Mouse (Mus musculus) adrenal gland, postnatal 14 days (tissue): ENCODE data around the gene Gm14137. TPM values are rescaled to one million over a fixed set of nuclear protein-coding genes. Genes with fewer than 3 reads are reported as not detected.

Experiments used
- DNase-seq: peaks from one replicate; pipeline ENCODE4 v3.0.0; 2021; ENCODE audit warnings: mixed read lengths
- long read RNA-seq, 2 experiments: library from polyadenylated mRNA; stranded (forward); transcript quantifications; one replicate each; pipeline ENCODE4 v2.0.0; 2021
- total RNA-seq: library from RNA; stranded (reverse); gene quantifications from 2 replicates; pipeline ENCODE4 v1.2.3, GENCODE M21; 2021

The Gm14137 gene
- 0.23 and 0.26 TPM in 2 replicates for total RNA-seq
- long read RNA-seq, experiment 1, partial matches to known transcripts: 0 of 1 reads
- long read RNA-seq, experiment 1, other reads (novel, unspliced or antisense): 0 of 1 reads
- long read RNA-seq, experiment 2: 0 reads

DNA sequence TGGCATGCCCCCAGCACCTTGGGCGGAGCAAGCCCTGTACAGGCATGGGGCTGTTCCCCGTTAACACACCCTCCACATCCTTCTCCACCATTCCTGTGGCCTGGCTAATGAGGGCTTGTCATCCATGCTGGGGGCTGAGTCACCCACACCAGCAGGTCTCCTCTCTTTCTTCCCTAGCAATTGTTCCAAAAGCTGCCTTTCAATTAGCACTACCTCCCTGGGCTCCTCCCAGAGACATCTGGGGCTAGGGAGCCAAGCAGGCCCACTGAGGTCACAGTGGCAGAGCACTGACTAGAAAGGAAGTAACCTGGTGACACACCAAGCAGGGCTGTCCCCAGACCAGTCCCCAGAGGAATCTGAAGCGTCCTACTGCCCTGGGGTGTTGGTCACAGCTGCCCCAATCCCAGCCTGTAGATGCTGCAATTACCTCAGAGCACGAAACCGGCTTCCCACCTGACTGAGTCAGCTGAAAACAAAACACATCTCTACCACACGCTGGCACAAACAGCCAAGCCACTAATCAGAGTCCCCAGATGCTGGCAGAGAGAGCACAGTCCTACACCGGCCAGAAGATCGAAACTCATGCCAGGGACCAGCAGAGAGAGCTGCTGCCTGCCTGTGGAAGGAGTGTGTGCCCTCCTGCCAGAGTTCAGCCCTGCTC is at the start of gene Gm14137:
TSS of gene Gm14137 (plus strand) at position 519 of the 661 bp plus-strand sequence.
- DNase-seq: peak; percentile 26

DNA sequence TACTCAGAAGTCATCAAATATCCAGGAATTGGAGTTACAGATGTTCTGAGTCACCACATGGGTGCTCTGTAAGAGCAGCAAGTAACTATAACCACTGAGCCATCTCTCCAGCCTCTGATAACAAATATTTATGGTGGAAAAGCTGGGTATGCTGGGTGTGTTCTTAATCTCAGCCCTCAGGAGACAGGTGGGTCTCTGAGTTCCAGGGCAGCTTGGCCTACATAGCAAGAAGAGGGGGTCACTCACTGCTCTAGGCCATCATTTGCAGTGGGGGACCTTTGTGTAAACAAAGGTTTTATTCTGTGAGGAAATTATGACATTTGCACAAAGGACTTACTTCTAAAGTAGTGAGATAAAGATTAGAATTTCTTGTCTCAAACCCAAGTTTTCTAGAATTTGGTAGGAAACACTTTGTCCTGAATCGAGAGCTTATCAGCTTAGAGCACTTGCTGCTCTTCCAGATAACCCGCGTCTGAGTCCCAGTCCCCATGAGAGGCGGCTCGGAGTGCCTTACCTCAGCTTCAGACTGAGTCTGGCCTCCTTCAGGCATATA is 37.9 kb upstream of the Gm14137 start:
- no peak for DNase-seq

DNA sequence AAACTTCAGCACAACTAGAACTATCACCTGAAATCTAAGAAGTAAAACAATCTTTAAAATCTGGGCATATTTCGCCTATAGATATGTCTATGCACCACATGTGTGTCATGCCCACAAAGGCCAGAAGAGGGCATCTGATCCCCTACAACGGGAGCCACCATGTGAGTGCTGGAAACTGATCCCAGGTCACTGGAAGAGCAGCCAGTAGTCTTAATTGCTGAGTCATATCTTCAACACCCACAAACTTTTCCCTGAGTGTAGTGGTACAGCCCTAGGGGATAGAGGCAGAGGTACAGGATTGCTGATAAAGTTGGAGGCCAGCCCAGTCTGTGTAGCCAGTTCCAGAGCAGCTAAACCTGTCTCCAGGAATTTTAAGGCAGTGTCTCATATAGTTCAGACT is 29.1 kb upstream of the Gm14137 start:
- DNase-seq: peak; percentile 25

DNA sequence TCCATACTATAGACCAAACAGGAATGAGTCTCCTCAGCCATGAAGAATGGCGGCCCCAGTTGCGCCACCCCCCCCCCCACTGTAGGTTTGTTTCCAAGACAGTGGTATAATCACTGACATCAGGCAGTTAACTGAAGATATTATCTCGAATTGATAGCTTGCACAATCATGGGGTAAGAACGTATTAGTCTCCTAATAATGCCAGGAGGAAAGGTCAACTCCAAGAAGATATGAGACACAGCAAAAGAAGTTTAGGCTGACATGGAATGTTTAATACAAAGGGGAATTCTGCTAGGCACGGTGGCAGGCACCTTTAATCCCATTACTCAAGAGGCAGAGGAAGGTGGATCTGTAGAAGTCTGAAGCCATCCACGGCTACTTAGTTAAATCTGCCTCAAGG is 27.9 kb upstream of the Gm14137 start:
- DNase-seq: no peak

DNA sequence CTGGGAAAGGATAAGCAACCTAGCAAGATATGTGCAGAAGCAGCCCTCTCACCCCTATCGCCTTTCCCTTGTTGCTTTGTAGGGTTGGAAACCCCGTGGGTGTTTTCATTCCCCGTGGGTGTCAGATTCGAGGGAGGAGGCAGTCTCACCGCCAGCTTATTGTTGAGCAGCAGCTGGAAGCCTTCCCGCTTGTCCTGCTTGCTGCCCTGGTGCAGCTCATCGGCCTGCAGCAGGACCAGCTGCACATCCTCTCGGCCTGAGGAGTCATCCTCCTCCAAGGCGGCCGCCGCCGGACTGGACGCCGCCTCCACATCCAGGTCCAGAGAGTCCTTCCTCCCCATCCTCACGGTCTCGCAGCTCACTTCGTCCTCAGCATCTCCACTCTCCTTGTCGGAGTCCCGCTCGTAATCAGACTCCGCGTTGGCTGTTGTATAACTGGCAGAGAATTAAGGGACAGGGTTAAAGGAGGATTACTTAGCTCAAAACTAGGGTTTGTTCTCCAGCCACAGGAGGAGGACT is 27.1 kb upstream of the Gm14137 start:
- no peak for DNase-seq

DNA sequence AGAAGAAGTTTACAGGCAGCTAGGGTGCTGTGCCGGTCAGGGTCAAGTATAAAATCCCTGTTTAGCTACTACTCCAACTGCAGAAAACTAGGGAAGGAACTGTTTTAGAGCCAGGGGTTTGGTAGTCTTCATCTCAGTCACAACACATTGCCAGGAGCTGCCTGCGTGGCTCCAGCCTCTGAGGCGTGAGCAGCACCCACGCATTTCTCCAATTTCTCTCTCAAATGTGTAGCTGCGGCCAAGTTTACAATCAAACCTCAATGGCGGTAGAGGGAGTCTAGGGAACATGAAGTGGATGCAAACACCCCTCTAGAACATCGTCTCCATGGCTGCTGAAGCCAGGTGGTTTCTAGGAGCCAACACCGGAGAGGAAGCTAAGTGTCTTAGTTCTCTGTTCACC is 26.5 kb upstream of the Gm14137 start:
- DNase-seq: no peak

DNA sequence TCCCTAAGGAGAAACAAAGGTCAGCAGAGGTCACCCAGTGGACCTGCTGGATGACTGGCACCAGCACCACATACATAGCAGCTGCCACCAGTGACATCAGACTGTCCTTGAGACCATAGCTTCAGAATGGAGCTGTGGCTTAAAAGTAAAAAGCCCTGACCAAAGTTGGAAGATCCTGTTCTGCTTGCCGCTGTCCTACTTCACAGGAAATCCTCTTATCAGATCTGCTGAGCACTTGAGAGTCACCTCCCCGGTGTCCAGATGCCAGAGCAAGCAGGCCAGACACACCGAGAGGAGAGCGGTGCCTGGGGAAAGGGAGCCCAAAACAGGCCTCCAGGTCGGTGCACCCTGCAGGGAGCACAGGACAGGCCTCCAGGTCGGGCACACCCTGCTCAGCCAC is 22.1 kb upstream of the Gm14137 start:
- peak; percentile 23 for DNase-seq

DNA sequence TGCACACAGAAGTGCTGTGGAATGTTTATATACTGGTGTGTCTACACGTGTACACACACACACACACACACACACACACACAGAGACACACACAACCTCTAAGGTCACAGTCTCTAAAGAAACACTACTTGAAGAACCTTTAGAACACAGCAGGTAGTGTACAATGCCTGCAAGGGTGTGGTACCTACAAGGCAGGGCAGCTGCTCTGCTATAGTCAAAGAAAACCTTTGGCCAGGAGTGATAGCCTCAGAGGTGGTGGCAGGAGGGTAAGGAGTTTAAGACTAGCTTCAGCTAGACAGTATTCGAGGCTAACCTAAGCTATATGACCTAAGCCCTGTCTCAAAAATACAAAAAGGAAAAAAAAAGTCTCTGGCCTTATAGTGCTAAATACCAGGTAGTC is 19.6 kb upstream of the Gm14137 start:
- no peak for DNase-seq

DNA sequence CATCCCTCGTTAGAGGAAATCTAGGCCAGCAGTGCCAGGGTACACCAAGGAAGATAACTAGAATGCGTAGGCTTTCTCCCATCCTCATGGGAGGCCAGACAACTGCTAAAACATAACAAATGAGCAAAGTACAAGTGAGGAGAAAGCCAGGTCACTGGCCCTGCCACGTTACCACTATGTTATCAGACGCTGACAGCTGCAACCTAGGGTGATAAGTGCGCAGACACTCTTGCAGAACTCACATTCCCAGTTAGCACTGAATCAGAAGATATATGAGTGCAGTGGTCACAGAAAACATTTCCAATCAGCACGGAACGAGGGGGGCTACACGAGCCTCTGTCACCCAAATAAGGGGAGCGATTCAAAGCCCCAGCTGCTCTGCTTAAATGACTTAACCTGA is 18.9 kb upstream of the Gm14137 start:
- DNase-seq: no peak

DNA sequence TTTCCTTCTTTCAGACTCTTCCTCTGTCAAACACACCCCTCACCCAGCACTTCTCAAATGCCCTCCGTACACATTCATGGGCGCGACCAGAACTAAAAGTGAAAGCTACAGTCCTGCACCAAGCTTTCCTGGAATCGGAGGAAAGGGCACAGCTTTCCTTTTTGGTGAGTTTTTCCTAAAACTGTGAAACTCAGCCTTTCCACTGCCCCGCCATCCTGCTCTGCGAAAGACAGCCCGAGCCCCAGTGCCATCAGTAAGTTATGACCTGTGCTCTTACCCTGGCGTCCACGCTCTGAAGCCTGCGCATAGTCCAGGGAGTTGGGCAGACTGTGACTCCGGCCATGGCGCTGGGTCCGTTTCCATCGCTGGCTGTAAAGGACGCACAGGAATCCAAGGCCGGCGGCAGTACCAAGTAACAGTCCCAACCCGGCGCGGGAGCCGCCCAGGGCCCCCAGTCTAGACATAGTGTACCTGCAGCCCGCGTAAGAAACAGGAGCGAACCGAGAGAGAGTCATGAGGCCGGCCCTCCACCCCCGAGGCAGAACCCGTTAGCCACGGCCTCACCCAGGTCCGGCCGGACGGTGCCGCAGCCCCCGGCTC is 18.1 kb upstream of the Gm14137 start:
- DNase-seq: peak; percentile 61

DNA sequence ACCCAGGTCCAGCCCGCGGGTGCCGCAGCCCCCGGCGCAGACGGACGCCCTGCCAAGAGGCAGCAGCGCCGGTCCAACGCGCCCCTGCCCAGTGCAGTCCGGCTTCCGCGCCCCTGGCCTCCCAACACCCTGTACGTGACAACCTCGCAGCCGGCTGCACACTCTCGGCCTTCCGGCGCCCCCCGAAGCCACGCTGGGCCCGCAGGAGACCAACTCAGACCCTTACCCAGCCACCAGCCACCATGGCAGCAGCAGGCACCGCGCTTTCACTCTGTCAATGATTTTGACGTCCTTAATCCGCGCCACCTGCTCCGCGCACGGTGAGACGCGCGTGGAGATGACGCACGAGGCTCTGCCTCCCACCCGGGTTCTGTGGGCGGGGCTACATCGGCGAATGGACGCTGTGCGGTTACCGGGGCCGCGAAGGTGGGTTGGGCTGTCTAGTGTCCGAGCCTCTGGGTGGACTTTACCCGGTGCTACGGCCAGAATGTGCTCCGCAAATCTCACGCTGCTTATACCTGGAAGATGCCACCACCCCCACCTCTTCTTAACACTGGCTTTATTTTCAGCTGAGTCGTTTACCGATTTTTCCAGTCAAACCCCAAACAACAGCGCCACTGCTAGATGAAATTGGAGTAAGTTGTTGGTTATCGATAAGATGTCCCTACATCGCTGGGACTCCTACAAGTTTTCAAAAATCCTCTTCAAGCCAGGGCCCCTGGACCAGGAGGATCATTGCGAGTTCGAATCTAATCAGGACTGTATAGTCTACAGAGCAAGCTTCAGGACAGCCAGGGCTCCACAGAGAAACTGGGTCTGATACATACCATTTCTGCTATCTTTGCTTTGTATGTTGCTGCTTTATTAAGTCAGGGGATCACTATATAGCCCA is 17.4 kb upstream of the Gm14137 start, which contains the start of gene Rmdn3:
TSS of gene Rmdn3 (minus strand) at position 354 of the 892 bp plus-strand sequence.
- peak; percentile 97 for DNase-seq

DNA sequence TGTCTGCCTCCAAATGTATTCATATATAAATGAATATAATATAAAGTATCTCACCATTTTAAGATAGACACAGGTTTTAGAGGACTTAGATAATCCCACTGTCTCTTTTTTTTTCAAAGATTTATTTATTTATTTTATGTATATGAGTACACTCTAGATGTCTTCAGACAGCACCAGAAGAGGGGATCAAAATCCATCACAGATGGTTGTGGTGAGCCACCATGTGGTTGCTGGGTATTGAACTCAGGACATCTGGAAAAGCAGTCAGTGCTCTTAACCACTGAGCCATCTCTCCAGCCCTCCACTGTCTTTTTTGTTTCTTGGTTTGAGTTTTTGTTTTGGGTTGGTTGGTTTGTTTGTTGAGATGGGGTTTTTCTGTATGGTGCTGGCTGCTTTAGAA is 16.5 kb upstream of the Gm14137 start:
- DNase-seq: no peak

DNA sequence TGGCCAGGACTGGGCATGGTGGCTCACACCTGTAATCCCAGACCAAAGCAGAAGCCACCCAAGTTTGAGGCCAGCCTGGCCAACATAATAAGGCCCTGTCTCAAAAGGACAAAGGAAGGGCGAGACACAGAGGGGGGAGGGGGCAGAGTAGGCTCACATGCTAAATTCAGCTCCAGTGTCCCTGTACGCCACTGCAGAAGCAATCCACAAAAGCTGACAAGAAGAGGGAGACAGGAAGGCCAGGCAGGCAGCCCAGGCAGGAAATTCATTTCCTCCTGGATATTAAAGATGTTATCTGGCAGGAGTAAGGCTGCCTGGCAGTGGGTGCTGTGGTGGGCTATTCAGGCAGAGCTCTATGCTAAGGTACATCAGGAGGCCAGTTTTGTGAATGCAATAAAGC is 13.1 kb upstream of the Gm14137 start:
- DNase-seq: peak; percentile 57

DNA sequence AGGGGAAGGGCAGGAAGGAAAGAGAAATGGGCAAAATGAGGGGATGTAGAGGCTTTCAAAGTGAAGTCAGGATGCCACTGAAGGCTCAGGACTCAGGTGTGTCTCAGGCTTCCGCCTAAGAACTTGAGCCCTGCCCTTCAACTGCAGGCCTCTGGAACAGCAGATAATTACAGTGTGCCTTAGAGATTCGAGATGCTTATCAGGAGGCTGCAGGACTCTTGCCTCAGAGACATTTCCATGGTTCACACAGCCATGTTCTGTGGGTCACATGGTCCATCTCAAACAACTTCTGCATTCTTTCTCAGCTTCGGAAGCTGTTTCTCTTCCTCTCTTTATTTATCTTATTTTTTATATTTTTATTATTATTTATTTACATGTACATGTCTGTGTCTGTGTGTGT is 11.2 kb upstream of the Gm14137 start:
- DNase-seq: no peak

DNA sequence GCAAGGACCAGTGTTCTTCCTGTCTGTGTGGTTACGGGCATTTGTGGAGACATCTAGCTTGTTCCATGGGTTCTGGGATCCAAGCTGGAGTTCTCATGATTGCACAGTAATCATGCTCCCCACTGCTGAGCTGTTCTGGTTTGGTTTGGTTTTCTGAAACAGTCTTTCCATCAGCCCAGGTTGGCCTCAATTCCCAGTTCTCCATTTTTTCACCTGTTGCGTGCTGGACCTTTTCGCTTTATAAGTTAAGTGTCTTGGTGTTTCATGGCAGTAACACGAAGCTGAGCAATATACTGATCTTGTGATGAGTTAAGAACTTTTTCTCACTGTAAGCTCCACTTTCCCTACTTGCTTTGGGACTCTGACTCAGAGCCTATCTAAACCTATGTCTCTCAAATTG is 10.3 kb upstream of the Gm14137 start:
- no peak for DNase-seq

DNA sequence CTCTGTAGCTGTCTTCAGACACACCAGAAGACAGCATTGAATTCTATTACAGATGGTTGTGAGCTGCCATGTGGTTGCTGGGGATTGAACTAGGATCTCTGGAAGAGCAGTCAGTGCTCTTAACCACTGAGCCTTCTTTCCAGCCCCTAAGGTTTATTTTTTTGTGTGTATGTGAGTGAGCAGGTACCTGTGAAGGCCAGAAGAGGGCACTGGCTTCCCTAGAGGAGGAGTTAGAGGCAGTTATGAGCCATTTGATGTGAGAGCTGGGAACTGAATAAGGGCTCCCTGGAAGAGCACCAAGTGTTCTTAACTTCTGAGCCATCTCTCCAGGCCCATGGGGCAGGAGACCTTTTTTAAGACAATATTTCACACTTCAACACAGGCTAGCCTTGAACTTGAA is 8.9 kb upstream of the Gm14137 start:
- no peak for DNase-seq

DNA sequence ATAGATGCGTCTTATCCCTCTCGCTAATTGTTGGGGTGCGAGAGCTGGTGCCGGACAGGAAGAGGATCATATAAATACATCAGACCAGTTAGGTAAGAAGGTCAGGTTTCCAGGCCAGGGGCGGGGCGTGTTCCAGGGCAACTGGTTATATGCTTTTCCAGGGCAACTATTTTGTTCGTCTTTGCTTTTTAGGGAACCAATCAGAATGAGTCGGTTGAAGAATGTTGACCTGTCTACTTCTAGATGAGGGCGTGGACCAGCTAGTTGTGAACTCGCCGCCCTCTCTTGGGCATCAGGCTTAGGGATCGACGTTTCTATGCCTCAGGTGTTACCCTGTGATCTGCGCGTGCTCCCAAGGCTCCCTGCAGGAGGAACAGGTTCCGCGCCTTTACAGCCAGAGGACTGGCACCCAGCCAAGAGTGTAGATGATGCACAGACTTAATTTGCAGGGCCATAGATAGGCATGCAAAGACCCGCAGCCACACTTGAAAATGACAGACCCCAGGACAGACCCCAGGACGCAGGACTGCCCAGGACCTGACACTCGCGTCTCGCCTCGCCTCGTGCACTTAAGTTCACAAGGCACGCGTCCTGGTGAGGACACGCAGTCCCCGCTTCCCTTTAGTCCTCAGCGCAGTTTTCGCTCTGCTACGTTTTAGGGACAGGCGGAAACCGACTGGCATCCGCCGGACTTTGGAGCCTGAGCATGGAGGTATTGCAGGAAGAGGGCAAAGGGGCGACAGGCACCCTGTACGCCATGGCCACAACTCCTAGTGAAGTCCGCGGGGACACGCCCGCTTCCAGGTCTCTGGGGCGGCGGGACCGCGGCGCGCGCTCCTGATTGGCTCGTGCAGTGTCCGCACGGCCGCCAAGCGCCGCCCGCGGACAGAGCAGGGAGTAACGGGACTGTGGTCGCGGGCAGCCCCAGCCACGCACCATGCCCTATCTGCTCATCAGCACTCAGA is 7.1 kb upstream of the Gm14137 start, which contains the start of gene Gchfr:
TSS of gene Gchfr (plus strand) at position 873 of the 965 bp plus-strand sequence.
- peak; percentile 86 for DNase-seq

DNA sequence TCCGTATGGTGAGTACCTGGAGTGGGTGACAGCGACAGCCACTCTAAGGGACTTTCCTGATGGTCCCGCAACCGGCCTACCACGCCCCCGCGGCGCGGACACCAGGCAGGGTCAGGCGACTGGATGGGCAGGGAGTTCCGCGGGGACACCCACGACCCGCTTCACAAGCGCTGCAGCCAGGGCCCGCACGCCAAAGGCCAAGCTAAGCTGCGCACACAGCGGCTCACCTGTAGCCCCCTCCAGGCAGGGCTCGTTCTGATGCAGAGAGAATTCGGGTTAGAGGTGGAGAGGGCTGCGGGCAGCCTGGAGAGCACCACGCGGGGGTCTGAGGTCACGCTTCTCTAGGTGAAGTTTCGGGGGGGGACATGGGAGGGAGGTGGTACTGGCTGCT is 6.4 kb upstream of the Gm14137 start:
- no peak for DNase-seq

DNA sequence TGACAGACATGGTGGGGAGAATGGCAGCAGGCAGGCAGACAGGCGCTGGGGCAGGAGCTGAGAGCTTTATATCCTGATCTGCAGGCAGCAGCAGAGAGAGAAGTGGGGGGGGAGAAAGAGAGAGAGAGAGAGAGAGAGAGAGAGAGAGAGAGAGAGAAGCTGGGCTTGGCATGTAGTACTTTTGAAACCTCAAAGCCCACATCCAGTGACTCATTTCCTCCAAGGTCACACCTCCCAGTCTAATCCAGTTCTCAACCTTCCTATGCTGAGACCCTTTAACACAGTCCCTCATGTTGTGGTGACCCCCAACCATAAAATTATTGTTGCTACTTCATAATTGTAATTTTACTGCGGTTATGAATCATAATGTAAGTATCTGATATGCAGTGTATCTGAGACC is 4.0 kb upstream of the Gm14137 start:
- DNase-seq: no peak

DNA sequence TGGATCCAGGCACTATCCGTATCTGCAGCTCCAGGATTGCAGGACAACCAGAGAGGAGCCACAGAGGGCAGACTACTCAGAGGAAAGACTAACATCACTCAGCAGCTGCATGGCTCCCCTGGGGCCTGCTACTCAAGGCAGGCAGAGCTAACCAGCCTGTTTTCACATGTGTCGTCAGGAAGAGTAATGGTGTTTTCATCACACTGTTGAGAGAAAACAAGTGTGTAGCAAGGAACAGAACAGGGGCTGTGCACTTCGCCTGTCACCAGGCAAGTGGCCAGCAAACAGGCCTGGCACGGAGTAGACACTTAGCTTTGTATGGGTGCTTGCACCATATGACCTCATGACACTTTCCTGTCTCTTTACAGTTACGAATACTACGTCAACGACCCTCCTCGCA is 2.7 kb upstream of the Gm14137 start:
- peak; percentile 47 for DNase-seq

DNA sequence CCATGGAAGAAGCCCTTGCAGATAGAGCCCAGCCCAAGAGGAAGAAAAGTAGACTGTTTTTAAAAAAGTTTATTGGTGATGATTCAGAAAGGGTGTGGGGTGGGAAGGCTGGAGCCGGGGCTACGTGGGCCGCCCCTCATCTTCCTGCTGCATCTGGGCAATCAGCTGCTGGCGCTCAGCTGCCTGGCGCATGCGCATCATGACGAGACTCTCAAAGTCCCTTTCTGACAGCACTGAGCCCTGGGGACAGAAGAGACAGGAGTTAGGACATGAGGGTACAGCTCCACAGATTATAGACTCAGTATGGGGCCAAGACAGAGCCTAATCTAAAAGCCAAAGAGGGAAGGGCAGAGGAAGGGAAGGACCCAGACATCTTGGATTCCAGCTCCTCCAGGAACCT is 1.9 kb upstream of the Gm14137 start:
- DNase-seq: no peak
